Mouse (Mus musculus) spleen, adult 2 months (tissue): ENCODE measurements around the gene Tmem79. TPM values are rescaled to one million over a fixed set of nuclear protein-coding genes. Genes with fewer than 3 reads are reported as not detected.
"Not testable (repeated sequence)": the region's sequence is repeated elsewhere in the genome, so short reads cannot be mapped to it uniquely, and the experiment has no call there.

Experiments
- DNase-seq, 2 experiments: peaks; one replicate each; pipeline versions ENCODE4 v3.0.0 to v3.0.0-alpha.2; 2012 to 2021; ENCODE audit warnings: low spot score in 2 of 2, low read depth in 1 of 2
- H3K27ac ChIP-seq: fragments of 200-500 bp; 2 replicates; pipeline ENCODE4 v1.5.1; 2012; ENCODE audit warnings: low read length, inconsistent platforms; ENCODE audit not compliant: insufficient read depth
- H3K27me3 ChIP-seq: fragments of 200-500 bp; 2 replicates; pipeline ENCODE4 v1.6.1; 2012; ENCODE audit warnings: mild to moderate bottlenecking, moderate library complexity, low read length, inconsistent platforms; ENCODE audit not compliant: control insufficient read depth, insufficient read depth
- H3K36me3 ChIP-seq: fragments of 200-500 bp; 2 replicates; pipeline ENCODE4 v1.6.1; 2012; ENCODE audit warnings: mild to moderate bottlenecking, low read length, inconsistent platforms; ENCODE audit not compliant: control insufficient read depth, insufficient read depth
- H3K4me1 ChIP-seq: fragments of 200-500 bp; 2 replicates; pipeline ENCODE4 v1.6.1; 2011; ENCODE audit warnings: inconsistent platforms; ENCODE audit not compliant: control insufficient read depth, insufficient read depth, insufficient read length
- H3K4me3 ChIP-seq: fragments of 200-500 bp; 2 replicates; pipeline ENCODE4 v1.5.1; 2011; ENCODE audit warnings: mild to moderate bottlenecking, inconsistent platforms; ENCODE audit not compliant: insufficient read depth, insufficient read length; ENCODE audit errors: extremely low read depth
- CTCF ChIP-seq: fragments of 200-500 bp; IDR thresholded peaks from 2 replicates; pipeline ENCODE4 v1.5.1; 2011; ENCODE audit warnings: mild to moderate bottlenecking, inconsistent platforms; ENCODE audit not compliant: insufficient read depth, insufficient read length, insufficient replicate concordance; ENCODE audit errors: extremely low read depth
- POLR2A ChIP-seq: fragments of 200-500 bp; IDR thresholded peaks from 2 replicates; pipeline ENCODE4 v1.6.1; 2011; ENCODE audit warnings: low read depth, low read length, inconsistent platforms
- WGBS: fragments of 180-500 bp; shearing (Covaris S2); methylation state at CpG from one replicate; pipeline ENCODE4 v1.1.7; 2018; 5-methylcytosine and 5-hydroxymethylcytosine counted together
- polyA plus RNA-seq: library from polyadenylated mRNA; depleted of rRNA; stranded (reverse); fragments of >200 nt; gene quantifications from 2 replicates; pipeline ENCODE4 v1.2.3, GENCODE M21; 2012

The Tmem79 gene
- polyA plus RNA-seq, 1 experiment = 1.1 TPM

- not testable (repeated sequence) for H3K36me3 ChIP-seq, H3K4me3 ChIP-seq, DNase-seq, H3K4me1 ChIP-seq, H3K27me3 ChIP-seq, H3K27ac ChIP-seq
- WGBS = 75% methylated on average over 3 of the region's 7 CpGs
Measured at GRCm38 (mm10) chr3:88367517-88367916, 31.6 kb upstream of the Tmem79 start.

- peak in 1 of 2 experiments; percentile 40 for DNase-seq
- H3K4me1 ChIP-seq, H3K27ac ChIP-seq, H3K36me3 ChIP-seq, H3K4me3 ChIP-seq, H3K27me3 ChIP-seq: not testable (repeated sequence)
- WGBS = 6% methylated on average over 21 of the region's 22 CpGs
Measured at GRCm38 (mm10) chr3:88366830-88367428, 31.0 kb upstream of the Tmem79 start.

GRCm38 (mm10) chr3:88365705-88366361 is 29.9 kb upstream of the Tmem79 start:
- Histone ChIP-seq H3K36me3 (peaks cover 12% of the 10 kb centered on the region), H3K27me3 (no peaks in the 10 kb centered on the region), H3K4me3 (no peak overlapping the region), H3K27ac (no peak overlapping the region), H3K4me1 (no peaks in the 10 kb centered on the region)
- WGBS = 48% methylated on average over 34 of the region's 34 CpGs
- DNase-seq = no peak
- no peak for TF ChIP-seq POLR2A
- TF ChIP-seq CTCF = no peak

- Histone ChIP-seq H3K4me3 (no peak within 1 kb of the TSS), H3K4me1 (no peaks in the 10 kb centered on the region), H3K36me3 (peaks cover 27% of the 10 kb centered on the region), H3K27ac (peak within 1 kb of the TSS; percentile 5; the same call in 1 of the 2 replicates), H3K27me3 (no peaks in the 10 kb centered on the region)
- no peak for DNase-seq
- WGBS = 42% methylated on average over 14 of the region's 16 CpGs
- TF ChIP-seq CTCF = no peak
- no peak for TF ChIP-seq POLR2A
Measured at GRCm38 (mm10) chr3:88364337-88364736, 28.4 kb upstream of the Tmem79 start, which contains the start of gene Paqr6. TSS of gene Paqr6 (plus strand) at chr3:88364584.

- TF ChIP-seq POLR2A = no peak
- TF ChIP-seq CTCF = no peak
- no peak overlapping the region for H3K4me3 ChIP-seq
- no peak for DNase-seq
- H3K36me3 ChIP-seq = peaks cover 31% of the 10 kb centered on the region
- H3K27me3 ChIP-seq = no peaks in the 10 kb centered on the region
- WGBS = 69% methylated on average over 4 of the region's 4 CpGs
- H3K27ac ChIP-seq = peak overlapping the region; percentile 5; the same call in 1 of the 2 replicates
- H3K4me1 ChIP-seq = no peaks in the 10 kb centered on the region
Measured at GRCm38 (mm10) chr3:88363700-88364099, 27.8 kb upstream of the Tmem79 start.

GRCm38 (mm10) chr3:88361612-88362313 is 25.8 kb upstream of the Tmem79 start:
- Histone ChIP-seq H3K27ac (no peak overlapping the region), H3K36me3 (peaks cover 43% of the 10 kb centered on the region), H3K4me1 (no peaks in the 10 kb centered on the region), H3K27me3 (no peaks in the 10 kb centered on the region), H3K4me3 (no peak overlapping the region)
- TF ChIP-seq POLR2A = no peak
- no peak for TF ChIP-seq CTCF
- no peak for DNase-seq
- WGBS = 94% methylated on average over 2 of the region's 2 CpGs

GRCm38 (mm10) chr3:88361096-88361495 is 25.1 kb upstream of the Tmem79 start:
- TF ChIP-seq POLR2A (no peak), CTCF (no peak)

More at GRCm38 (mm10) chr3:88361096-88361495, 25.1 kb upstream of the Tmem79 start:
- 25% methylated on average over 6 of the region's 6 CpGs for WGBS
- DNase-seq = no peak
- H3K27me3 ChIP-seq = no peaks in the 10 kb centered on the region
- H3K36me3 ChIP-seq = peaks cover 46% of the 10 kb centered on the region
- no peak overlapping the region for H3K27ac ChIP-seq
- H3K4me1 ChIP-seq = no peaks in the 10 kb centered on the region
- H3K4me3 ChIP-seq = no peak overlapping the region
